8 mouse cellular contexts compared by ENCODE assay signal in the genomic region with DNA sequence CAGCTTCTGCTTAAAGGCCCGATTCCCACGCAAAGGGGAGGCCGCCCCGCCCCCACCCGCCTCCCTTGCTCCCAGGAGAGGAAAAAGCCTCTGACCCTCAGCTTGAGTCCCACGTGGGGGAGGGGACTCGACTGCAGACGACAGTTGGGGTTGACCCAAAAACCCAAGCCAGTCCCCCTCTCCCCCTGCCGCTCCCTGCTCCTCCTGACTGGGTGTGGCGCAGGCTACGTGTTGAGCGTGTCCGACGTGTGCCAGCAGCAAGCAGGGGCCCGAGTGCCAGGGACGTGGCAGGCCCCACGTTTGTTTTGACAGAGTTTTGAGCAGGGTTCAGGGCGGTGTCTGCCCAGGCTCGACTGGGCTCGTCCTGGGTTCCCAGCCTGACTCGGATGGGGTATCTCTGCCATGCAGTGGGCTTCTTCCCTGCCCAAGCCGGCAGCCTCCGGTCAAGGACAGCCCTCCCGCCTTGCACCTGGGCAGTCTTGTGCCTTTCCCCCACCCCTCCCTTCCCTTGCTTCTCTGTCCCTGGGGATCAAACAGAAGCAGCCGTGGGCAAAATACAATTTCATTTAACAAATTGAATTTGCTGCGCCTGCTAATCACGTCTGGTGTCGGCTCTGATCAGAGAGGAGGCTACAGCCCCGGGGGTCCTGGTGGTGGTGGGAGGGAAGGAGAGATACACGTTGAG. TPM values are rescaled to one million over a fixed set of nuclear protein-coding genes. Genes with fewer than 3 reads are reported as not detected.
DNase-seq lines count a peak whose midpoint lies in the region; ATAC-seq lines count a peak whose summit lies in the region.

No protein-coding gene starts in this region.

- peak overlapping the region; percentile 33 for H3K4me2 ChIP-seq in midbrain, embryonic 14.5 days (ENCODE audit: low read length)

- 4% methylated on average over 29 of the region's 30 CpGs for WGBS in midbrain, embryonic 14.5 days

- no peak overlapping the region; the same call in 1 of the 2 replicates for H3K9ac ChIP-seq in midbrain, embryonic 14.5 days (replicated peaks; ENCODE audit: low read length)

- H3K4me3 ChIP-seq in midbrain, embryonic 14.5 days (replicated peaks; ENCODE audit: low read depth, low read length): no peak overlapping the region

- H3K27me3 ChIP-seq in midbrain, embryonic 14.5 days (ENCODE audit: control insufficient read depth, insufficient read depth, low read length): peaks cover 9% of the 10 kb centered on the region; the same call in 1 of the 2 replicates

- ATAC-seq in midbrain, embryonic 14.5 days (ENCODE audit: low FRiP score, low TSS enrichment): no peak
- no peak for ATAC-seq in megakaryocyte-erythroid progenitor cell, adult 5-6 weeks (replicated peaks; ENCODE audit: low FRiP score, low TSS enrichment, poor library complexity, severe bottlenecking)

- DNase-seq in heart, adult 11 months: peak; percentile 97
- DNase-seq in heart, adult 8-10 months (ENCODE audit: low spot score): no peak
- peak; percentile 55 to 56 for DNase-seq in heart, adult 9 months (ENCODE audit: low spot score in 2 of 2)
- peak; percentile 66 for DNase-seq in kidney, postnatal 14 days
- no peak for DNase-seq in midbrain, embryonic 14.5 days
- DNase-seq in cerebellum, adult 11-12 months: no peak
- DNase-seq in layer of hippocampus, postnatal 25 days (ENCODE audit: extremely low spot score in 1 of 2, low spot score in 1 of 2): no peak

- peaks cover 67% of the 10 kb centered on the region for H3K4me1 ChIP-seq in midbrain, embryonic 14.5 days (ENCODE audit: control insufficient read depth, insufficient read depth, low read length)

- no peaks in the 10 kb centered on the region for H3K9me3 ChIP-seq in midbrain, embryonic 14.5 days (ENCODE audit: control insufficient read depth, low read length)

- peaks cover 6% of the 10 kb centered on the region; the same call in 1 of the 2 replicates for H3K36me3 ChIP-seq in midbrain, embryonic 14.5 days (ENCODE audit: control insufficient read depth, insufficient read depth, low read length)

- no peak overlapping the region for H3K27ac ChIP-seq in midbrain, embryonic 14.5 days (replicated peaks; ENCODE audit: low read depth, low read length)

RNA-seq across cellular contexts. Expression of a gene that starts 2.0 kb away (rescaled TPM):
- total RNA-seq in heart, adult 8-10 months (2022): 10 to 100 TPM; 17.2 to 26.5 (median 21.6) TPM
- polyA plus RNA-seq in midbrain, embryonic 14.5 days (2014; fragmentation: Nextera tagmentation; extraction: Ambion mirVana): 14.2 and 18.6 TPM in 2 replicates
- total RNA-seq in megakaryocyte-erythroid progenitor cell, adult 5-6 weeks (2014; fragmentation: Nextera tagmentation): not detected in 2 replicates
- not detected in 2 replicates for total RNA-seq in megakaryocyte-erythroid progenitor cell, adult 5-6 weeks (2017)
- total RNA-seq in layer of hippocampus, postnatal 25 days (2021): 1 to 10 TPM; 4.1 to 6.7 TPM

RNA-seq across cellular contexts. Expression of a gene that starts 5.5 kb away (rescaled TPM):
- total RNA-seq in heart, adult 8-10 months (2022): 10 to 100 TPM; 41.6 to 48.4 (median 44.5) TPM
- polyA plus RNA-seq in midbrain, embryonic 14.5 days (2014; fragmentation: Nextera tagmentation; extraction: Ambion mirVana): 48.9 and 50.7 TPM in 2 replicates
- 159 and 164 TPM in 2 replicates for total RNA-seq in megakaryocyte-erythroid progenitor cell, adult 5-6 weeks (2014; fragmentation: Nextera tagmentation)
- 76.6 and 87.1 TPM in 2 replicates for total RNA-seq in megakaryocyte-erythroid progenitor cell, adult 5-6 weeks (2017)
- total RNA-seq in layer of hippocampus, postnatal 25 days (2021): 10 to 100 TPM; 29.5 to 31.8 TPM

RNA-seq across cellular contexts. Expression of a gene that starts 15.2 kb away (rescaled TPM):
- 1 to 10 TPM in 1 of 4 experiments, under 1 TPM in 2, not detected in 1; 0.66 to 1.5 (median 0.76) TPM for total RNA-seq in heart, adult 8-10 months (2022)
- polyA plus RNA-seq in midbrain, embryonic 14.5 days (2014; fragmentation: Nextera tagmentation; extraction: Ambion mirVana): 0.32 and 1.0 TPM in 2 replicates
- total RNA-seq in megakaryocyte-erythroid progenitor cell, adult 5-6 weeks (2014; fragmentation: Nextera tagmentation): not detected in 2 replicates
- not detected in 2 replicates for total RNA-seq in megakaryocyte-erythroid progenitor cell, adult 5-6 weeks (2017)
- 1 to 10 TPM; 2.4 to 4.6 TPM for total RNA-seq in layer of hippocampus, postnatal 25 days (2021)

RNA-seq across cellular contexts. Expression of a gene that starts 17.6 kb away (rescaled TPM):
- under 1 TPM; 0.22 to 0.66 (median 0.50) TPM for total RNA-seq in heart, adult 8-10 months (2022)
- polyA plus RNA-seq in midbrain, embryonic 14.5 days (2014; fragmentation: Nextera tagmentation; extraction: Ambion mirVana): 106 and 134 TPM in 2 replicates
- total RNA-seq in megakaryocyte-erythroid progenitor cell, adult 5-6 weeks (2014; fragmentation: Nextera tagmentation): not detected in 2 replicates
- total RNA-seq in megakaryocyte-erythroid progenitor cell, adult 5-6 weeks (2017): not detected in 2 replicates
- 1 to 10 TPM; 1.9 to 2.1 TPM for total RNA-seq in layer of hippocampus, postnatal 25 days (2021)

Comparison
In these comparisons a context has a peak if more than half of its experiments do, and no peak if none do; other contexts are left out.
1. DNase-seq: peak in heart, adult 11 months (single experiment), heart, adult 9 months (2 of 2) and kidney, postnatal 14 days (single experiment); none in heart, adult 8-10 months (single experiment), midbrain, embryonic 14.5 days (single experiment), cerebellum, adult 11-12 months (single experiment) and layer of hippocampus, postnatal 25 days (0 of 2).
2. RNA of a gene that starts 2.0 kb away (total RNA-seq): 17.2 to 26.5 TPM in heart, adult 8-10 months and 4.1 to 6.7 TPM in layer of hippocampus, postnatal 25 days; not detected in megakaryocyte-erythroid progenitor cell, adult 5-6 weeks; every median in the first group is over 4 times any median in the second.